Mouse (Mus musculus): Measurements from ENCODE around the gene Lin28a. TPM values are rescaled to one million over a fixed set of nuclear protein-coding genes. Genes with fewer than 3 reads are reported as not detected.
"Not testable (repeated sequence)": the region's sequence is repeated elsewhere in the genome, so short reads cannot be mapped to it uniquely, and the experiment has no call there.

Lin28a gene
- total RNA-seq, 2 experiments from 2014 or later = not detected

GRCm38 (mm10) chr4:134019210-134019609, 569 bp upstream of the Lin28a start:
- DNase-seq (ENCODE audit: low spot score in 2 of 2) = no peak

- no peak for DNase-seq (ENCODE audit: low spot score in 2 of 2)
Observed at GRCm38 (mm10) chr4:134018038-134018778, 433 bp downstream of the Lin28a start.

GRCm38 (mm10) chr4:134017201-134017865, 1.3 kb downstream of the Lin28a start:
- no peak for DNase-seq (ENCODE audit: low spot score in 2 of 2)

- no peak for DNase-seq (ENCODE audit: low spot score in 2 of 2)
Observed at GRCm38 (mm10) chr4:134016767-134017166, 1.9 kb downstream of the Lin28a start.

- DNase-seq (ENCODE audit: low spot score in 2 of 2) = no peak
Observed at GRCm38 (mm10) chr4:134016208-134016607, 2.4 kb downstream of the Lin28a start.

GRCm38 (mm10) chr4:134012858-134013528, 5.6 kb downstream of the Lin28a start:
- DNase-seq (ENCODE audit: low spot score in 2 of 2) = no peak

GRCm38 (mm10) chr4:134011450-134012414, 6.9 kb downstream of the Lin28a start:
- no peak for DNase-seq (ENCODE audit: low spot score in 2 of 2)

GRCm38 (mm10) chr4:134009709-134010108, 8.9 kb downstream of the Lin28a start:
- DNase-seq (ENCODE audit: low spot score in 2 of 2) = no peak

GRCm38 (mm10) chr4:134006845-134007244, 11.8 kb downstream of the Lin28a start:
- DNase-seq (ENCODE audit: low spot score in 2 of 2) = no peak

- DNase-seq (ENCODE audit: low spot score in 2 of 2) = no peak
Observed at GRCm38 (mm10) chr4:134005581-134006358, 12.9 kb downstream of the Lin28a start.

GRCm38 (mm10) chr4:134002903-134003302, 15.7 kb downstream of the Lin28a start:
- DNase-seq (ENCODE audit: low spot score in 2 of 2) = no peak

GRCm38 (mm10) chr4:134002246-134002645, 16.4 kb downstream of the Lin28a start:
- DNase-seq (ENCODE audit: low spot score in 2 of 2) = no peak

- no peak for DNase-seq (ENCODE audit: low spot score in 2 of 2)
Observed at GRCm38 (mm10) chr4:134001710-134002109, 16.9 kb downstream of the Lin28a start.

- peak; percentile 93 to 96 for DNase-seq (ENCODE audit: low spot score in 2 of 2)
Observed at GRCm38 (mm10) chr4:134000466-134001438, 17.9 kb downstream of the Lin28a start, which contains the start of gene Dhdds. TSS of gene Dhdds (minus strand) at chr4:134000918.

GRCm38 (mm10) chr4:133994697-133995096, 23.9 kb downstream of the Lin28a start:
- DNase-seq (ENCODE audit: low spot score in 2 of 2) = no peak

GRCm38 (mm10) chr4:133991087-133991660, 27.5 kb downstream of the Lin28a start:
- DNase-seq (ENCODE audit: low spot score in 2 of 2) = no peak

- DNase-seq (ENCODE audit: low spot score in 2 of 2) = no peak
Observed at GRCm38 (mm10) chr4:133990035-133990434, 28.6 kb downstream of the Lin28a start.

- DNase-seq (ENCODE audit: low spot score in 2 of 2) = not testable (repeated sequence)
Observed at GRCm38 (mm10) chr4:133988289-133988688, 30.4 kb downstream of the Lin28a start.

Data from layer of hippocampus, adult 18-20 months (tissue).